Mouse (Mus musculus): ENCODE results near the gene Pxylp1.

DNA sequence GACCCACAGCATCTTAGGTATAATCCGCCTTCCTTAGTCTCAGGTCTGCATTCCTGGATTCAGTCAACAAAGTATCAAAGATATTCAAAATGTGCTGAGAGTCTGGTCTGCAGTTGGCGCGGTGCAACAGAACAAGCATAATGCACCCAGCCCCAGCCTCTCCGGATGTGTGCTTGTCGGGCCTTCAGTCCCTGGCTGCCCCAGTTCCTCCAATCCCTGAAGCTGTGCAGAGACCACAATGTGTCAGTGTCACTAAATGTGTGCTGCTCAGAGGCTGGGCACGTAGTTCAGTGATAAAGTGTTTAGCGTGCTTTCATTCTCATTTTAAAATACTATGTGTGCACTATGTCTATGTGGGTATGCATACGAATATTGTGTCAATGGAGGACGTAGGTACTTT is 108.8 kb downstream of the Pxylp1 start:
- no peak for TF ChIP-seq CTCF (IDR thresholded peaks at IDR 0.05; ENCODE audit: control insufficient read depth, insufficient read depth, low read length)
- no peak for TF ChIP-seq POLR2A (IDR thresholded peaks at IDR 0.05; ENCODE audit: borderline replicate concordance, control insufficient read depth, low read depth, low read length)

Data from bone marrow, adult 2 months (tissue).